Mouse (Mus musculus) kidney, adult 2 months (tissue): Measurements from ENCODE around the gene Col1a1.

Experiments used
- CTCF ChIP-seq: fragments of 200-500 bp; conservative IDR thresholded peaks from 2 replicates; pipeline ENCODE4 v1.5.1; 2011; ENCODE audit warnings: low read depth, mild to moderate bottlenecking, control low read depth, low read length, moderate library complexity, mixed read lengths; ENCODE audit not compliant: insufficient read depth, insufficient read length
- POLR2A ChIP-seq: fragments of 200-500 bp; IDR thresholded peaks from one replicate; pipeline ENCODE4 v1.6.1; 2011; ENCODE audit warnings: low read depth, low read length, control low read depth

- TF ChIP-seq POLR2A (no peak), CTCF (no peak)
Measured at GRCm38 (mm10) chr11:94937335-94937781, 1.3 kb downstream of the Col1a1 start.
